Mouse (Mus musculus) limb, embryonic 14.5 days (tissue): Measurements from ENCODE around the gene Tmtc4. TPM values are rescaled to one million over a fixed set of nuclear protein-coding genes. Genes with fewer than 3 reads are reported as not detected.

ENCODE experiments used
- ATAC-seq: fragments of 200-750 bp; cut with Nextera tagmentation; 2 replicates; pipeline ENCODE4 v1.8.0; 2017; ENCODE audit warnings: low read depth, moderate number of reproducible peaks, moderate TSS enrichment; ENCODE audit not compliant: low FRiP score
- DNase-seq: peaks from one replicate; pipeline ENCODE4 v3.0.0-alpha.2; 2015; ENCODE audit warnings: low spot score
- H3K27ac ChIP-seq: fragments of 300-500 bp; sonication (generic); replicated peaks from 2 replicates; pipeline ENCODE4 v1.5.1; 2014; ENCODE audit warnings: low read depth, mild to moderate bottlenecking, low read length, moderate library complexity, mixed read lengths
- H3K27me3 ChIP-seq: fragments of 300-500 bp; sonication (generic); 2 replicates; pipeline ENCODE4 v1.6.1; 2014; ENCODE audit warnings: low read length, mixed read lengths; ENCODE audit not compliant: control insufficient read depth, insufficient read depth
- H3K36me3 ChIP-seq: fragments of 300-500 bp; sonication (generic); 2 replicates; pipeline ENCODE4 v1.6.1; 2014; ENCODE audit warnings: mild to moderate bottlenecking, low read length, moderate library complexity, mixed read lengths; ENCODE audit not compliant: control insufficient read depth, insufficient read depth
- H3K4me1 ChIP-seq: fragments of 300-500 bp; sonication (generic); 2 replicates; pipeline ENCODE4 v1.6.1; 2014; ENCODE audit warnings: antibody characterized with exemption, low read length, mixed read lengths; ENCODE audit not compliant: control insufficient read depth, insufficient read depth
- H3K4me2 ChIP-seq: fragments of 300-500 bp; sonication (generic); replicated peaks from 2 replicates; pipeline ENCODE4 v1.6.1; 2014; ENCODE audit warnings: low read depth, mild to moderate bottlenecking, low read length, moderate library complexity; ENCODE audit not compliant: severe bottlenecking
- H3K4me3 ChIP-seq: fragments of 300-500 bp; sonication (generic); replicated peaks from 2 replicates; pipeline ENCODE4 v1.5.1; 2014; ENCODE audit warnings: low read length
- H3K9ac ChIP-seq: fragments of 300-500 bp; sonication (generic); 2 replicates; pipeline ENCODE4 v1.6.1; 2014; ENCODE audit warnings: mild to moderate bottlenecking, low read depth, low read length, moderate library complexity; ENCODE audit not compliant: severe bottlenecking
- H3K9me3 ChIP-seq: fragments of 300-500 bp; sonication (generic); 2 replicates; pipeline ENCODE4 v1.6.1; 2016; ENCODE audit warnings: low read length; ENCODE audit not compliant: control insufficient read depth
- POLR2A ChIP-seq: fragments of 200-500 bp; IDR thresholded peaks from 2 replicates; pipeline ENCODE4 v1.8.0; 2012; ENCODE audit warnings: inconsistent platforms, mild to moderate bottlenecking, moderate library complexity, borderline replicate concordance; ENCODE audit not compliant: insufficient read depth, insufficient read length; ENCODE audit errors: extremely low read depth
- WGBS: fragments of 180-500 bp; shearing (Covaris S2); extraction: QIAGEN DNeasy Blood & Tissue Kit; methylation state at CpG from one replicate; pipeline ENCODE4 v1.1.7; 2014; 5-methylcytosine and 5-hydroxymethylcytosine counted together
- polyA plus RNA-seq, 2 experiments: library from polyadenylated mRNA; depleted of rRNA in 1 of 2; stranded (reverse) in 1 of 2; unstranded in 1 of 2; fragments of >200 nt; fragmentation: Nextera tagmentation in 1 of 2; extraction: Ambion mirVana in 1 of 2; gene quantifications; 2 replicates each; pipeline versions ENCODE4 v1.2.1 to v1.2.3; 2012 to 2014

Gene Tmtc4
- polyA plus RNA-seq, 2 experiments: 20.9 to 25.5 TPM

DNA sequence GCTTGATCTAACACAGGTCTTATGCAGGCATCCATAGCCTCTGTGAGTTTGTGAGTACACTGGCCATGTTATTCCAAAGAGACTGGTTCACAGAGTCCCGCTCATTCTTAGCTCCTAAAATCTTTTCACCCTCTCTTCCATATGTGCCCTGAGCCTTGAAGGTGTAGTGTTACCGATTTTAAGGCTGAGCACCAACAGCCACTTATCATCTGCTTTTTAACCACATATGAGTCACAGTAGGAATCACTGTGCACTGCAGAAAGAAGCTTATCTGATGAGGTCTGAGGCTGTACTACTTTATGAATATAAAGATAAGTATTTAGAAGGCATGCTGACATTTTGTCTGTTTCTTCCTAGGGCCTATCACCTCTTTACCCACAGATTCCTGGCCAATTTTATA, 31.9 kb upstream of the Tmtc4 start:
- no peak overlapping the region for H3K9ac ChIP-seq
- no peaks in the 10 kb centered on the region for H3K27me3 ChIP-seq
- DNase-seq (no peak), ATAC-seq (no peak)
- no peaks in the 10 kb centered on the region for H3K9me3 ChIP-seq
- no peak overlapping the region for H3K27ac ChIP-seq
- no peak for TF ChIP-seq POLR2A
- H3K4me3 ChIP-seq: no peak overlapping the region
- H3K4me1 ChIP-seq: no peaks in the 10 kb centered on the region
- no peaks in the 10 kb centered on the region for H3K36me3 ChIP-seq
- H3K4me2 ChIP-seq: no peak overlapping the region
- WGBS: 71% methylated on average over 2 of the region's 2 CpGs

GRCm38 (mm10) chr14:123009108-123010018, 25.5 kb upstream of the Tmtc4 start:
- no peak for TF ChIP-seq POLR2A
- Histone ChIP-seq H3K27me3 (no peaks in the 10 kb centered on the region), H3K36me3 (no peaks in the 10 kb centered on the region), H3K9ac (no peak overlapping the region), H3K4me3 (no peak overlapping the region), H3K27ac (no peak overlapping the region), H3K4me1 (no peaks in the 10 kb centered on the region), H3K9me3 (no peaks in the 10 kb centered on the region), H3K4me2 (no peak overlapping the region)
- DNase-seq (no peak), ATAC-seq (no peak)
- WGBS: 74% methylated on average over 18 of the region's 18 CpGs

DNA sequence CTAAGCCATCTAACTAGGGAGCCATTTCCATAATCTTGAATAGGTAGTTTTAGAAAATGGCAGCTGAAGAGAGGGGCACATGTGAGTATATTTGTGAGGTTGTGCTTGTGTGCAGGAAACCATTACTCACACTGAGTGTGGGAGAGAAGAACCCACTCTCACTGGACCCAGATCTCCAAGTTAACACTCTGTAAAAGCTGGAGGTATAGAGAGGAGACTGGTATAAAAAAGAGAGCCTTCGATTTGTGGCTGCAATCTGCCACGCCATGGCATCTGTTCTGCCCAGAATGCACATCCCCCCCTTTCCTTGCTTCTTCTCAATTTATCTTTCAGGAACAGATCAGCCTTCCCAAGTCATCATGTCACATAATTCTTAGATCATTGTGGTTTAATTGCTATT, 24.8 kb upstream of the Tmtc4 start:
- no peak for ATAC-seq
- DNase-seq: no peak
- Histone ChIP-seq H3K36me3 (no peaks in the 10 kb centered on the region), H3K9me3 (no peaks in the 10 kb centered on the region), H3K4me1 (no peaks in the 10 kb centered on the region), H3K4me2 (no peak overlapping the region), H3K27ac (no peak overlapping the region), H3K9ac (no peak overlapping the region), H3K4me3 (no peak overlapping the region), H3K27me3 (no peaks in the 10 kb centered on the region)
- TF ChIP-seq POLR2A: no peak
- WGBS: 71% methylated on average over 2 of the region's 2 CpGs

DNA sequence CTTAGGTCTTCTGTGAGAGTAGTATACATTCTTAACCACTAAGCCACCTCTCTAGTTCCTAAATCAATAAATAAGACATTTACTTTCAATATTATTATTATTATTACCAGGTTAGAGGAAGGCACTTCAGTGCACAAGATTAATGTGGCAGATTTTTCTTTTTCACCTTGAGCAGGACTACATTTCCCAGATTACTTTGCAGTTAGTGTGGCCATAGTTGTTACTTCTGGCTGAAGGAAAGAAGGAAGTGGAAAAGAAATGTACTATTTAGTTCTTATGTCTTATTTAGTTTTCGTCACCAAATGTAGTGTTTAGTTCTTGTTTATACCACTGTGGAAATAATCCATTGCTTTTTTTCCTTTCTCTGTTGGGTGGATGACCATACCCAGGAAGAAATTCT, 19.9 kb upstream of the Tmtc4 start:
- no peak overlapping the region for H3K9ac ChIP-seq
- H3K27me3 ChIP-seq: no peaks in the 10 kb centered on the region
- no peaks in the 10 kb centered on the region for H3K9me3 ChIP-seq
- H3K4me1 ChIP-seq: no peaks in the 10 kb centered on the region
- ATAC-seq (no peak), DNase-seq (no peak)
- H3K27ac ChIP-seq: no peak overlapping the region
- no peak overlapping the region for H3K4me3 ChIP-seq
- WGBS: 91% methylated on average over 1 of the region's 1 CpGs
- H3K36me3 ChIP-seq: no peaks in the 10 kb centered on the region
- H3K4me2 ChIP-seq: no peak overlapping the region
- no peak for TF ChIP-seq POLR2A

DNA sequence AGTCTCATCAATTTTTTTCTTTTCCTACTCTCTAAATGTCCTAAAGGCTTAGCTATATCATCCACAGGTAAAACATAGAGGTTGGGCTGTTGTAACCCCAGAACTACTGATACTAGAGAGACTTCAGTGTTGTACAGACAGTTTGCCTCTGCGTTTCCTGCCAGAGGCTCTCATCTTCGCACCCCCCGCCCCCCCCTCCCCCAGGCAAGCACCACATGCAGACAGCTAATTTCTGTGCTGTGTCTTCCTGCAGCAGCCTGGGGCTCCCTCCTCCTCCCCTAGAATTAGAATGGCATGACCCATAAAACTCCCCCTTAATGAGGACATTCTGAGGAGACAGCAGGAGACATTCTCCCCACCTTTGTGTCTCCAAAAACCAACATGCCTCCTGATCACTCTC, 17.6 kb upstream of the Tmtc4 start:
- H3K9me3 ChIP-seq: no peaks in the 10 kb centered on the region
- H3K27ac ChIP-seq: no peak overlapping the region
- H3K36me3 ChIP-seq: no peaks in the 10 kb centered on the region
- no peaks in the 10 kb centered on the region for H3K27me3 ChIP-seq
- DNase-seq (no peak), ATAC-seq (no peak)
- no peak overlapping the region for H3K4me2 ChIP-seq
- no peaks in the 10 kb centered on the region for H3K4me1 ChIP-seq
- H3K4me3 ChIP-seq: no peak overlapping the region
- 15% methylated on average over 3 of the region's 3 CpGs for WGBS
- TF ChIP-seq POLR2A: no peak
- no peak overlapping the region for H3K9ac ChIP-seq
